Mouse (Mus musculus) ES-E14 (cell line): Measurements from ENCODE around the gene Vav3.

Source experiments
- CHD2 ChIP-seq: IDR thresholded peaks from 2 replicates; pipeline ENCODE4 v1.6.1; 2014; ENCODE audit warnings: mild to moderate bottlenecking, low read depth, low read length, inconsistent platforms
- MAFK ChIP-seq: IDR thresholded peaks from 2 replicates; pipeline ENCODE4 v1.6.1; 2014; ENCODE audit warnings: mild to moderate bottlenecking, low read depth, low read length, inconsistent platforms; ENCODE audit not compliant: insufficient read depth
- ZNF384 ChIP-seq: IDR thresholded peaks from 2 replicates; pipeline ENCODE4 v1.6.1; 2012; ENCODE audit warnings: low read depth, low read length, inconsistent platforms

GRCm38 (mm10) chr3:109431285-109431684 is 90.8 kb downstream of the Vav3 start:
- TF ChIP-seq CHD2 (no peak), MAFK (no peak), ZNF384 (no peak)
